Mouse (Mus musculus) retina, postnatal 1 day (tissue): Measurements from ENCODE around the gene Cacna1a.

Source experiments
- DNase-seq: peaks from one replicate; pipeline ENCODE4 v3.0.0-alpha.2; 2012

Gene Cacna1a

DNA sequence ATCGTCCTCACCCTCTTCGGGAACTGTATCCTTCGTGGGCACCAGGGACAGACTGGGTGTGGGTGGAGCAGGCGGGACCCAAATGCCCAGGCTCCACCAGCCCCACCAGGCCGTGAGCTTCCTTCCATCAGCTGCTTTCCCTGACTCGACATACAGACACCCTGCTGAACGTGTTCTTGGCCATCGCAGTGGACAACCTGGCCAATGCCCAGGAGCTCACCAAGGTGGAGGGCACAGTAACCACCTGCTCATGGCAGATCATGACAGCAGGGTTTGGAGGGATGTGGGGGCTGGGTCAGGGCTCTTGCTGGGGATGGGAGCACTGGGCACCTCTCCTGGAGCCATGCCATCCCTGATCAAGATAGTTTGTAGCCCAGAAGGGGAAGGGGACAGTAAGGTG lies 164.9 kb downstream of the Cacna1a start:
- no peak for DNase-seq

DNA sequence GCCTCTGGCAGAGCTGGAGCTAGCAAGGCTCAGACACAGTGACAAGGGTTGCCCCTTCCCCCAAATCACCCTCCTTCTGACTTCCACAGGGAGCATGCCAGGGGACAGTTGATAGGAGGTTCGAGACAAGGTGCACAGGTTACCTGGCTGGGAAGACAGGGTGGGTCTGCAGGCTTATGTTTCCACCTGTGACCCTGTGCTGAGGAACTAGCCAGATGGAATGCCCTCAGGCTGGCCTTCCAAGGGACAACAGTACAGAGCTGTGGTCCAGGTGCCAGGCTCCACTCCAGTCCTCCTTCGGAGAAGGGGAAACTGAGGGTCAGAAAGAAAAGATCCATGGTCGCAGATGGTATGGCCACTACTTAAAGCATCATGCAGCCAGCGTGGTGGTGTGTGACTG lies 165.4 kb downstream of the Cacna1a start:
- no peak for DNase-seq

DNA sequence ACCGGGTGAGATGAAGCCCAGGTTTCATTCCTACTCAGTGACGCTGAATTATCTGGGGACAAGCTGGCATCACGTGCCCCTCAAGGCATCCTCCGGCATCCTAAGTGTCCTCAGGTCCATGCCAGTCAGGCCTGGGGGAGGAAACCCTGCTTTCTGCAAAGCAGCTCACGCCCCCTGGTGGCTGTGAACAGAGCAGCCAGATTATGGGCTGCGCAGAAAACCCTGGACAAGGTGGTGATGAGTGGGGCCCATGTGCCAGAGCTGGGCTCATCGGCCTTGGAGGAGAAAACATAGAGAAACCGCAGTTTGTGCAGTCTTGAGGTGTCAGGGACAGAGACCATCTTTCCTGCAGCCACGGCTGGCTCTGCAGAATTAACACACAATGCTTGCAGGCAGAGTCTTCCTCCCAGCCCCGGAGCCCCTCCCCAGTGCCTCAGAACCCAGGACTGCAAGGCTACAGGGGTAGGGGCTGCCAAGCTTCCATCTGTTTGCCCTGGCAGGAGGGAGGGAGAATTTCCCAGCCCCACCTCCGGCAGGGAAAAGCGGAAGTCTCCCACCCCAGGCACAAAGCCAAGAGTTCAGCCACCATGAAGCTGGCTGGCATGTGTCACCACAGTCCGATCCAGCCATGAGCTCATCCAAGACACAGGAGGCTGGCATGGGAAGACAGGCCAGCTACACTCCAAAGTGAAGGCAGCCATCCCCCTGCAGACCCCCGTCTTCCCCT lies 166.2 kb downstream of the Cacna1a start:
- peak; percentile 73 for DNase-seq

DNA sequence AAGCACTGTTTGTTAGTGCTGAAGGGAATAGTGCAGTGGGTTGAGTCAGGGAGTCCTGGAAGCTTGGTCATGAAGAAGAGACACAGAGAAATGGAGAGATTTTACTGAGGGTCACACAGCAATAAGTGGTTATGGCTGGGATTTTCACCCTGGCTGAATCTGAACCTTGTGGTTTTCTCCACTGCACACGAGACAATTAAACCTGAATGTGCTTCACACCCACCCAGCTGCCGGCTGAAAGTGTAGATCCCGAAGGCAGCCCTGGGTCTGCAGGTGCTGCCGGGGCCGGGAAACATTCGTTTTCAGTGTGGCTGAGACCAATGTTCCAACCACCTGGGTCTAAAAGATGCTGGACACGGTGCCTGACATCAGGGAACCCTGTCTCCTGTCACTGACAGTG lies 167.0 kb downstream of the Cacna1a start:
- no peak for DNase-seq

DNA sequence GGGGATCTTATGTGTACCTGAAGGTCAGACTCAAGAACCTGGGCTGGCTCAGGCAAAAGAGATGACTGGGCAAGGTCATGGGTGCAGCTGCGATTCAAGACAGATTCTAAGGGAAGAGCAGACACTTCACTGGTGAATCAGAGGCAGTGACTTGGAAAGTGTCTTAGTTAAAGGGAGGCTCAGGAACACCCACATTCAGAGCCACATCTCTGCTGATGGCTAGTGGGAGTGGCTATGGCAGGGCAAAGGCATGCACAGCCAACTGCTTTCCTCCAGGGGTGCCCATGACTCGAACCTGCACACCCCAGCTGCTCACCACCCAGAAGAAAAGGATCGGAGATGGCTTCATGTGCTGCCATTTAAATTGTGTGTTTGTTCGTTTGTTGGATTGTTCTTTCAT lies 169.7 kb downstream of the Cacna1a start:
- DNase-seq = no peak

DNA sequence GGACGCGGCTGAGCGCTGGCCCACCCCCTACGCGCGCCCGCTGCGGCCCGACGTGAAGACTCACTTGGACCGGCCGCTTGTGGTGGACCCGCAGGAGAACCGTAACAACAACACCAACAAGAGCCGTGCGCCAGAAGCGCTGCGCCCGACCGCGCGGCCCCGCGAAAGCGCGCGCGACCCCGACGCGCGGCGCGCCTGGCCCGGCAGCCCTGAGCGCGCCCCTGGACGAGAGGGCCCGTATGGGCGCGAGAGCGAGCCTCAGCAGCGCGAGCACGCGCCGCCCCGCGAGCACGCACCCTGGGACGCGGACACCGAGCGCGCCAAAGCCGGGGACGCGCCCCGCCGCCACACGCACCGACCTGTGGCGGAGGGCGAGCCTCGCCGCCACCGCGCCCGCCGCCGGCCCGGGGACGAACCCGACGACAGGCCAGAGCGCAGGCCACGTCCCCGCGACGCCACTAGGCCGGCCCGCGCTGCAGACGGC lies 170.9 kb downstream of the Cacna1a start:
- peak; percentile 51 for DNase-seq

DNA sequence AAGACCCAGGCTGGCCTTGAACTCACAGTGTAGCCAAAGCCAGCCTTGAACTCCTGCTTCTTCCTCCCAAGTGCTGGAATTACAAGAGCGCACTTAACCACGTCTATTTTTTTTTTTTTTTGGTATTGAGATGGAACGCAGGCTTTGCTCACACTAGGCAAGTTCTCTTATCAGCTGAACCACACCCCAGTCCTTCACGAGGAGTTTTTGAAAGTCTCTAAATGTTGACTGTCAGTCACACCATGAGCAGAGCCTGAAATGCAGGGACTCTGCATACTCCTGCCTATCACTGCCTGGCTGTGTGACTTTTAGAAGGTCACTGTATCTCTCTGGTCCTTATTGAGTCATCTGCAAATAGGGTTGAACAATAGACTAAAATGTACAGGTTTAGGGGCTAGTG lies 173.5 kb downstream of the Cacna1a start:
- DNase-seq = no peak

DNA sequence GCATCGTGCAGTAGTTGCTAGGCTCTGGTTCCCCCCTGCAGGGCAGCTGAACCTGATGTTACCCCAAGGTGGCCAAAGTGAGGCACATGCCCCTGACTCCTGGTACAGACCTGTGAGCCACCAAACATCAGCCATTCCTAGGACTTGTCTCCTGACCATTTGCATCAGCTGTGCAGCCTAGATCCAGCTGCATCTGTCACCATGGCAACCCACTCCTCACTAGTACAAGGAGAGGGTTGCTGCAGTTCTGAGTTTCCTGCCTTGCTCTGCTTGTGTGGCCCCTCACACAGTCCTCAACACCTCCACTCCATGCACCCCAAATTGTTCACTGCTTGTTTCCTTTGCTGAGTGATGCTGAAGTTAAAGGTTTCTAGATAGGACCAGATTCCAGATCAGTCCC lies 175.8 kb downstream of the Cacna1a start:
- peak; percentile 24 for DNase-seq

DNA sequence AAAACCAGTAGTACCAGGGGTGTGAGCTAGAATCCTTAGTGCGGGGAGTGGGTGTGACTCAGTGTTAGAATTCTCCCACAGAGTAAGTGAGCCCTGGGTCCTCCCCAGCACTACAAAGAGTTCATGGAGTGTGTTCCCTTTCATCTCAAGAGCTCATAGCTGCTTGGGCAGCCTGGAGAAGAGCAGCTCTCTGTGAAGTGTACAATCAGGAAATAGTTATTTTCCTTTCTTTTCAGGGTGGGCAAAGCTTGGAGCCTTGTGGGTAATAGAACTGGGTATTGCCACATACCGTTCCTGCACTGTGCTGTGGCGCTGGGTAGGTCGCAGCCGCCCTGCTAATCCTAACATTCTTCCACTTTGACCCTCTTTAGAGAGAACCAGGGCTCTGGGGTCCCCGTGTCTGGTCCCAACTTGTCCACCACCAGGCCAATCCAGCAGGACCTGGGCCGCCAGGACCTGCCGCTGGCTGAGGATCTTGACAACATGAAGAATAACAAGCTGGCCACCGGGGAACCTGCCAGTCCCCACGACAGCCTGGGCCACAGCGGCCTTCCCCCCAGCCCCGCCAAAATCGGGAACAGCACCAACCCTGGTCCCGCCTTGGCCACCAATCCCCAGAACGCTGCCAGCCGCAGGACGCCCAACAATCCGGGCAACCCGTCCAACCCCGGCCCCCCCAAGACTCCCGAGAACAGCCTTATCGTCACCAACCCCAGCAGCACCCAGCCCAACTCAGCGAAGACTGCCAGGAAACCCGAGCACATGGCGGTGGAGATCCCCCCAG lies 177.5 kb downstream of the Cacna1a start:
- no peak for DNase-seq

DNA sequence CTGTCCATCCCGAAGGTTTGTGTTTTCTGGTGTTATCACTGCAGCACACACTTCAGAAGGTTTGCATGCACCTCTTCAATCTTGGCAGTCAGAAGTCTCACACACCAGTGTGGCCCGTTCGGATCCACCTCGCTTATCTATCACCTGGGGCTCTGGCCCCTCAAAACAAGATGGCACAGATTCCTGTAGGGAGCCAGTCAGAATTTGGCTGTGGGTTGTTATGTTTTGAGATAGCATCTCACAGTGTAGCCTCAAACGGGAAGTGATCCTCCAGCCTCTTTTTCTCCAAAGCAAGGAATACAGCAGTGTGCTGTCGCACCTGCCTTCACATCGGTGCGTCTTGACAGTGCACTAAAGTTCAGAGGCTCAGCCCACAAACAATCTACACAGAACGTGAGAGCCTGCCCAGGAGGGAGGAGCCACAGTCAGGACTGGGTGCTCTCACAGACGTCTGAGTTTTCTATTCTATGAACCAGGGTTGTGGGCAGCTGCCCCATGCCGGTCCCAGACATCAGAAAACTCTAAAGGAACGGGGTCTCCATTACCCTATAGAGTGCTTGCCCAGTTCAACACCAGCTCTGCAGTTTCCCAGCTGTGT lies 178.7 kb downstream of the Cacna1a start:
- DNase-seq = no peak

DNA sequence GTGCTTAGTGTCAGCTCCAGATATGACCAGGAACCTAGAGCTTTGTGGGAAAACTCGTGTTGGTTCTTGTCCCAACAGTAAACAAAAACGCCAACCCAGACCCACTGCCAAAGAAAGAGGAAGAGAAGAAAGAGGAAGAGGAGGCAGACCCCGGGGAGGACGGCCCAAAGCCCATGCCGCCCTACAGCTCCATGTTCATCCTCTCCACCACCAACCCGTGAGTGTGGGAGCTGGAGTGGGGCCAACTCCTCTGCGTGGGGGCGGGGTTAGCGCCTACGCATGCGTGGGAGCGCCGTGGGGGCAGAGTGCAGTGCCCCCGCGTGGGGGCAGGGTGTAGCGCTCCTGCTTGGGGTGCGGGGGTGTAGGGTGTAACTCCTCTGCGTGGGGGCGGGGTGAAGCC lies 179.3 kb downstream of the Cacna1a start:
- no peak for DNase-seq

DNA sequence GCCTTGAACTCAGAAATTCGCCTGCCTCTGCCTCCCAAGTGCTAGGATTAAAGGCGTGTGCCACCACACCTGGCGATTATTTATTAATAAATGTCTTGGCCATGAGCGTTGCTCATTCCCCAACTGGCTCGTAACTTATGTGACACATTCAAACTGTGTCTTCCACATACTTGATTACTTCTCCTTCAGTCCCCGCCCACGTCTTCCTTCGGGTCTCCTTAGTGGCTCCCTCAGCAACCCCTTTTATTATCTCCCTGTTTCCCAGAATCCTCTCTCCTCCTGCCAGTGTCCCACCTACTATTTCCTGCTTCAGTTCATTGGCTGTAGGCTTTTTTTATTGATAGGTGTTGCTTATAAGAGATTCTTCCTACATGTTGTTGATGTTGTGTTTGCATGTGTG lies 180.5 kb downstream of the Cacna1a start:
- DNase-seq = no peak

DNA sequence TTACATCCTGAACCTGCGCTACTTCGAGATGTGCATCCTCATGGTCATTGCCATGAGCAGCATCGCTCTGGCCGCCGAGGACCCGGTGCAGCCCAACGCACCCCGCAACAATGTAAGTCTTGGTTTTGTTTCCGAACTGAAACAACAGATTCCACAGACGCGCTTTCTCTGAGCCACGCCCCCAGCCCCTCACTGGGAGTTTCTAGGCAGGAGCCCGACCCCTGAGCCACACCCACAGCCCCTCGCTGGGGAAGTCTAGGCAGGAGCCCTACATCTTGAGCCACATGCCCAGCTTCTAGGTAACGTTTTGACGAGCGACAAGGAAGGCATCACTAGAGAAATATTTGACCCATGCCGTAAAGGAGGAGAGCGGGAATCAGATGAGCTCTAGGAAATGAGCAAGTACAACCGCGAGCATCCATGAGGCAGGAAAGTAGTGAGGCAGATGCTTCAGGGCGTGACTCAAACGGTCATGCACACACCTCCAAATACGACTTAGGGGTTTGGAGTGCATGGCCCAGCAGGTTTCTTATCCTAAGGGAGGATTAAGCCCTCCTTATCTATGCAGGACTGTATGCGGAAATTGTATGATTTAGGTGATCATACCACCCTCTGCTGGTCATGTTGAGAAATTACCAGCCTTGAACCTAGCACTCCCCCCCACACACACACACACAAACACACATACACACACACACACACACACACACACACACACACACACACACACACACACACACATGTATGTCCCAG lies 181.9 kb downstream of the Cacna1a start:
- peak; percentile 57 for DNase-seq

DNA sequence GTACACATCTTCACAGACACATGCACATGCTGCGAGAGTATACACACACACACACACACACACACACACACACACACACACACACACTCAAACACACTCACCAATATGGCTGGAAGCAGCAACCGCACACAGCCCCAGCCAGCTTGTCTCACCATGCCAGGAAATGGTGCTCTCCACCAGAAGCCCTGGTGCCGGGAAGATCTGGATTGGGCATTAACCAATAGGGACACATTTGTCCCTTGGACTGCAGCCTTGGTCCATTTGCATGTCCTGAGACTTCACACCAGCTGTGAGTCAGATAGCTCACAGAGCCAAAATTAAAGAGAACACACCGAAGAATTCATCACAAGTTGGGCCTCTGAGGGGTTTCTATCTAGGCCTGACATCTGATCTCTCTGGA lies 189.2 kb downstream of the Cacna1a start:
- DNase-seq = no peak

DNA sequence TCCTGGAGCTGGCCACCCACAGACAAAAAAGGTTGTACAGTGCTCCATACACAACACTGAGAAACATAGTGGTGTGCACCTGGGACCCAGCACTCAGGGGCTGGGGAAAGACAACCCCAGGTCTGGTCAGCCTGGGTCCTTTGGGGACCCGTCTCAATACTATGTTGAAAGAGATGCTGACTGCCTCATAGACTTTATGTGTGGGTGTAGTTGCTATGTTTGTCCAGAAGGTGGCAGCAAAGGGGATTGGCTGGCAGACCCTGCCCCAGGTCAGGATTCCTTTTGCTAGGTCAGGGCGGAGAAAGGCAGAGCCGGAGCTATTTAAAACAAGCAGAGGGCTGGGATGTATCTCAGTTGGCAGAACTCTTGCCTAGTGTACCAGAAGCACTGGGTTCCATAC lies 191.4 kb downstream of the Cacna1a start:
- peak; percentile 79 for DNase-seq

DNA sequence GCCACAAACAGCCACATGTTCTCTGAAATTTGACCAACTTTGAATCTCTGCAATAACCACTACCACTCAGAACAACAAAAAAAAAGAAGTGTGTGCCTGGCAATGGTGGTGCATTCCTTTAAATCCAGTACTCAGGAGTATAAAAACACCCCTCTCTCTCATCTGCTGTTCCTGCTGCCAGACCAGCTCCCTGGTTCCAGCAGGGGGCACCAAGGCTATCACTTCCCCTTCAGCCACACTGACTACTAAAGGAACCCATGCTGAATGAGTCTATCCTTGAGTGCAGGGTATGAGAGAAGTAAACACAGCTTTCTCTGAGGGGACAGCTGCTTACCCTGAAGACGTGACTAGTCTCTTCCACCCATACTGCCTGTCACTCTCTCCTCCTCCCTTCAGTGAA lies 197.1 kb downstream of the Cacna1a start:
- no peak for DNase-seq

DNA sequence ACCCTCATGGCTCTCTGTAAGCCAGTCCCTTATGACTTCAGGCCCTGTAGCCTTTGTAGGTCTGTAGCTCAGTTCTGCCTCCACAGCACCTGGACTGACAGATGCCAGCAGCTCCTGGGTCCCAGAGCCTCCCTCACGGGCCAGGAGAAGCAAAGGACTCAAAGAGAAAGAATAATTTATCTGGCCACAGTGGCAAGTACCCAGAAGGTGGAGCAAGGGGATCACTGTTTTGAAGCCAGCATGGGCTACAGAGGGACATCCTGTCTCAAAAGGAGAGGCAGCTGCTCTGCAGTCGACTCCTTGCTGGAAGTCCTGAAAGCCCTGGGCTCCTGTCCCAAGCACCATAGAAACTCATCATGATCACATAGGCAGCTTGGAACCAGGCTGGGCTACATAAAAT lies 198.0 kb downstream of the Cacna1a start:
- no peak for DNase-seq

DNA sequence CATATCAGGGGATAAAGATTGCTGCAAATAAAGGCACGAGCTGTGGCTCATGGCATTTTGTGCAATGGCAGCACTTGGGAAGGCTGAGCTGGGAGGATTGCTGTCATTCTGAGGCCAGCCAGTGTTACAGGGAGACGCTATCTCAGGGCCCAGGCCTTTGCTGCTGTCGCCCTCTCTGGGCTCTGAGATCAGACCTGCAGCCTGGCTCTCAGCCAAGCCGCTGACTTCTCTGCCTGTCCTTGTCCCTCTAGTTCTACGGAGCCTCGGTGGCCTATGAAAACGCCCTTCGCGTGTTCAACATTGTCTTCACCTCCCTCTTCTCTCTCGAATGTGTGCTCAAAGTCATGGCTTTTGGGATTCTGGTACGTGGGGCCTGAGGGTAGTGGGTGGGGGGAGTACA lies 200.3 kb downstream of the Cacna1a start:
- no peak for DNase-seq

DNA sequence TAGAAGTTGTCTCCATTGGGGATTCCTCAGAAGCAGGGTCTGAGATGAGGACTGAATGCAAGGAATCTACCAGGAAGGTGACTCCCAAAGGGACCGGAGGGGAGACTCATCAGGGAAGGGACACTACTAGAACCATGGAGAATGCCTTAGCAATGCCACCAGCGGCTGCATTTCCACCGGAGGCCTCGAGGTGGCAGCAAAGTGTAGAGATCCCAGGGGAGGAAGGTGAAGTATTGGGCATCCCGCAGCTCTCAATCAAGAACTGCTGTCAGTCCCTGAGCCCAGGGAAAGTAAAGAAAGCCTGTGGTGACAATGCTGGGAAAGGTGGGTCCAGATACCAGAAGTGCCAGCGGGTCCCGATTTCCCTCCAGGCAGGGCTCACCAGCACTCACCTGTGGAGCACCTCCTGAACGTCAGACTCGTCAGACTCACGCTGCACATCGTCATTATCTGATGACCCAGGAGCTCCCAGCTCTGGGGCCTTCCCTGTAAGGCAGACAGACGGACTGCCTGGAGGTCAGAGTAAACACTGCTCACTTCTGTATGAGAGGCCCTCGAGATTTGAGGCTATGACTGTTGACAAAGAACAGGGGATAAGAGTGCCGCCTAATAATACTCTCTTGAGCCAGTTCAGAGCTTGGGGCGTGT lies 203.9 kb downstream of the Cacna1a start:
- DNase-seq = peak; percentile 85

DNA sequence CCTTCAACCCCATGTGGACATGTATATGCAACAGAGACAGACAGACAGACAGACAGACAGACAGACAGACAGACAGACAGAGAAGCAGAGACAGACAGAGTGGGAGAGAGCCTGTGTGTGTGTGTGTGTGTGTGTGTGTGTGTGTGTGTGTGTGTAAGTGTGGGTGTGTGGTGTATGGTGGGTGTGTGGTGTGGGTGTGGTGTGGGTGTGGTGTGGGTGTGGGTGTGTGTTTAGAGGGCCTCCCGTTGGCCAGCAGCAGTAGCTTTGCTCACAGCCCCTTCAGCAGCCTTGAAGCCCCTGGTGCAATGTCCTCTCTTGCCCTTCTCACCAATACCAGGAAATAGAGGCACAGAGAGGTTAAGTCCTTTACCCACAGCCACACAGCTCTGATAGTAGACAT lies 204.9 kb downstream of the Cacna1a start:
- no peak for DNase-seq

DNA sequence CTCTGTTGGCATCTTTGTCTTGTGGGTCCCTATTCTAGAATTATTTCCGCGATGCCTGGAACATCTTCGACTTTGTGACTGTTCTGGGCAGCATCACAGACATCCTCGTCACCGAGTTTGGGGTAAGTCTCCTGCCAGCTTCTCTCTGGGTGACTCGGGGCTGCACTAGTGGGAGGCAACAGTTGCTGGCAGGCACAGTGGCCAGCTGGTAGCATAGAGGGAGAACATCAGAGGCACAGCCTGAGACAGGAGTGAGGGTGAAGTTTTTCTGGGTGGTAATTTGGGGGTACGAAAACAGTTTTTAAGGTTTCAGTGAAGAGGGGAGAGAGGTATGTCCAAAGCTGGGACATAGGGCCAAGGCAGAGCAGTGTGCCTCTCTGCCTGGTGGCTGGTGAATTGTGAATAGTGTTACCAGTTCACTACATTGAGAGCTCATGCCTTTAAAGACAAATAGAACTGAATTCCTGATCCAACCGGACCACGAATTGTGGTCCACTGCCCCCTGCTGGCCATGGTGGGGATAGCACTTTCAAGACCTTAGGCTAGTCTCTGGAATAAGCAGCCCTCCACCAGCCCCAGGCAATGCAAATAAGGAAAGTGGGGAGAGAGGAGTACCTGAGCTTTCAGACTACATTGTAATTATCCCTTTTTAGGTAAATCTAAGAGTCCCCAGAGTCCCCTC lies 206.0 kb downstream of the Cacna1a start:
- peak; percentile 82 for DNase-seq

DNA sequence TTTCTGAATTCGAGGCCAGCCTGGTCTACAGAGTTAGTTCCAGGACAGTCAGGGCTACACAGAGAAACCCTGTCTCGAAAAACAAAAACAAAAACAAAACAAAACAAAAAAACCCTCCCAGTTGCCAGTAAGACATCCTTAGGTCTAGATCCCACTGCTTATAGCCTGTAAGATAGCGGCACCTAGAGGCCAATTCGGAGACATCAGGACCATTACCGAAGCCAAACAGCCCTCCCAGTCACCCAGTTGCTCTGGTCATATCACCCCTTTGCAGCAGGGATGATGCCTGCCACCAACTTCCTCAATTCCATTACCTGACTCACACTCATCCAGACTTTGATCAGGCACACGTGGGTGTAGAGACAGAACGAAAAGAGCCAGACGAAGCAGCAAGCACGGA lies 207.4 kb downstream of the Cacna1a start:
- DNase-seq = peak; percentile 75
